Mouse (Mus musculus) lung, postnatal 14 days (tissue): ENCODE data around the gene Tent5b.

Experiments used
- DNase-seq: peaks from one replicate; pipeline ENCODE4 v3.0.0; 2021

Gene Tent5b

GRCm38 (mm10) chr4:133479458-133480184, at the start of gene Tent5b:
TSS of gene Tent5b (plus strand) at chr4:133480132.
- DNase-seq = peak; percentile 99

- no peak for DNase-seq
Measured at GRCm38 (mm10) chr4:133431508-133431907, 48.4 kb upstream of the Tent5b start.

- no peak for DNase-seq
Measured at GRCm38 (mm10) chr4:133432560-133433171, 47.3 kb upstream of the Tent5b start.

- no peak for DNase-seq
Measured at GRCm38 (mm10) chr4:133435921-133436320, 44.0 kb upstream of the Tent5b start.

- no peak for DNase-seq
Measured at GRCm38 (mm10) chr4:133439460-133440376, 40.2 kb upstream of the Tent5b start.

GRCm38 (mm10) chr4:133440377-133440795, 39.5 kb upstream of the Tent5b start:
- DNase-seq = no peak

GRCm38 (mm10) chr4:133442194-133442593, 37.7 kb upstream of the Tent5b start:
- DNase-seq = no peak

- DNase-seq = no peak
Measured at GRCm38 (mm10) chr4:133443085-133443484, 36.8 kb upstream of the Tent5b start.

GRCm38 (mm10) chr4:133445727-133446126, 34.2 kb upstream of the Tent5b start:
- no peak for DNase-seq

GRCm38 (mm10) chr4:133447366-133447765, 32.6 kb upstream of the Tent5b start:
- DNase-seq = no peak

GRCm38 (mm10) chr4:133447967-133448366, 32.0 kb upstream of the Tent5b start:
- DNase-seq = no peak

- no peak for DNase-seq
Measured at GRCm38 (mm10) chr4:133448708-133449388, 31.1 kb upstream of the Tent5b start.

GRCm38 (mm10) chr4:133449726-133450125, 30.2 kb upstream of the Tent5b start:
- peak; percentile 69 for DNase-seq

GRCm38 (mm10) chr4:133451536-133451935, 28.4 kb upstream of the Tent5b start:
- peak; percentile 93 for DNase-seq

GRCm38 (mm10) chr4:133452433-133452832, 27.5 kb upstream of the Tent5b start:
- DNase-seq = no peak

- no peak for DNase-seq
Measured at GRCm38 (mm10) chr4:133458044-133458443, 21.9 kb upstream of the Tent5b start.

- no peak for DNase-seq
Measured at GRCm38 (mm10) chr4:133460006-133460405, 19.9 kb upstream of the Tent5b start.

- no peak for DNase-seq
Measured at GRCm38 (mm10) chr4:133460796-133461325, 19.1 kb upstream of the Tent5b start.

- DNase-seq = no peak
Measured at GRCm38 (mm10) chr4:133461362-133461761, 18.6 kb upstream of the Tent5b start.

- no peak for DNase-seq
Measured at GRCm38 (mm10) chr4:133463184-133463583, 16.7 kb upstream of the Tent5b start.

- peak; percentile 84 for DNase-seq
Measured at GRCm38 (mm10) chr4:133468080-133468479, 11.9 kb upstream of the Tent5b start.

- no peak for DNase-seq
Measured at GRCm38 (mm10) chr4:133469122-133469521, 10.8 kb upstream of the Tent5b start.
